Mouse (Mus musculus) urinary bladder, adult 2 months (tissue): ENCODE data around the gene Gmpr2. TPM values are rescaled to one million over a fixed set of nuclear protein-coding genes. Genes with fewer than 3 reads are reported as not detected.

Experiments
- DNase-seq: peaks from one replicate; pipeline ENCODE4 v3.0.0; 2022; ENCODE audit warnings: low spot score
- polyA plus RNA-seq: library from polyadenylated mRNA; depleted of rRNA; stranded (reverse); fragments of >200 nt; gene quantifications from 2 replicates; pipeline ENCODE4 v1.2.3, GENCODE M21; 2012; rRNA removed

Gene Gmpr2
- 28.1 and 32.9 TPM in 2 replicates for polyA plus RNA-seq

DNA sequence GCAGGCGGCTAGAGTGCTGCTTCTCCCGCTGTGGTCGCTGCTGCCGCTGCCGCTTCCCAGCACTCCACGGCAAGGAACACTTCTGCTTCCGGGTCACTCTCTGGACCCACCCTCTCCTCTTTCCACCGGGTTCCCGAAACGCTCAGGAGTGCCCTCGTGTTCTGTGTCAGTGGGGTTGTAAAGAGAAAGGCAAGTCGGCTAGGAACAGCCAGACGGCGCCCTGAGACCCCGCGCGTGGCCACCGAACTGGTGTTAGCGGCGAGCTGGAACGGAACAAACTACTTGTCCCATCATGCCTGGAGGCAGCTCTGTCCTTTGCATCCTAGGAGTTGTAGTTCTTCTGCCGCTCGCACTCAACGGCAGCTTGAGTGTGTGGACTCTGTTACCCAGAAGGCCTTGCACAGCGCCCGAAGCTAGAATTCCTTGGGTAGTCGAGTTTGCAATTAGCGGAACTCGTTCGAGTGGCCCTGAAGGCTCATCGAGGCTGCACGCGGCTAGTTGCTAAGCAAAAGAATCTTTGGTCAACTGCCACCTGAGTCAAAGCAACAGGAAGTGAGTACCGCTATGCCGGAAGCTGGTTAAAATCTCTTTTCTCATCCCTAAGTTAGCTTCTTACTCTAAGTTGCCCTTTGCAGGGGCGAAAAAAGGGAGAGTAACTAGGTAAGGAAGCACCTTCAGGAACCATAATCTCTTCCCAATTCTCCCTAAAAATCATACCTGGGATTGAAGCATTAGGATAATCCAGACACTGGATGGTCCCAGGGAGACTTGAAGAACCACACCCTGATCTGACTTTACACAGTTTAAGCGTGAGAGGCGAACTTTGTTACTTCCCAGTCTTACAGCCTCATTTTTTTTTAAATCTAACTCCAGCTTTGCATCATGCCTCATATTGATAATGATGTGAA is at the start of gene Gmpr2, which contains the start of gene Nedd8:
Gene Gmpr2 (plus strand): TSS at position 109 of the 908 bp plus-strand sequence.
Gene Nedd8 (minus strand): TSS at position 292 of the 908 bp plus-strand sequence.
- DNase-seq, result peak; percentile 90

GRCm38 (mm10) chr14:55628077-55628827 is 43.5 kb upstream of the Gmpr2 start:
- DNase-seq, result no peak

DNA sequence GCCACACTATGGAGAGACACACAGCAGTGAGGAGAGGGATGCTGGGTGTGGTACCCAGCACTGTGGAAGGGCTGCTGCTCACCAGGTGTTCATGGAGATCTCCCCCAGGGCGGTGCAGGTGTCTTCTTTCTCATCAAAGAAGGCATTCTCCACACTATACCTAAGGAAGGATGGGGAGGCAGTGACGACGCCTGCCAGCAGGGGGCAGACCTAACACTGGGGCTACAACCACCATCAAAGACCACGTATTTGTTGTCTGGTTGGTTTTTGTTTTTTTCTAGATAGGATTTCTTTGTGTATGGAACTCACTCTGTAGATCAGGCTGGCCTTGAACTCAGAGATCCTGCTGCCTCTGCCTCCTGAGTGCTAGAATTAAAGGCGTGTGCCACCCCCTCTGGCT is 42.4 kb upstream of the Gmpr2 start:
- no peak for DNase-seq

GRCm38 (mm10) chr14:55634874-55635522 is 36.7 kb upstream of the Gmpr2 start:
- DNase-seq, result no peak

GRCm38 (mm10) chr14:55635523-55636007 is 36.2 kb upstream of the Gmpr2 start, which contains the start of gene Ipo4:
TSS of gene Ipo4 (minus strand) at chr14:55635957.
- peak; percentile 60 for DNase-seq

DNA sequence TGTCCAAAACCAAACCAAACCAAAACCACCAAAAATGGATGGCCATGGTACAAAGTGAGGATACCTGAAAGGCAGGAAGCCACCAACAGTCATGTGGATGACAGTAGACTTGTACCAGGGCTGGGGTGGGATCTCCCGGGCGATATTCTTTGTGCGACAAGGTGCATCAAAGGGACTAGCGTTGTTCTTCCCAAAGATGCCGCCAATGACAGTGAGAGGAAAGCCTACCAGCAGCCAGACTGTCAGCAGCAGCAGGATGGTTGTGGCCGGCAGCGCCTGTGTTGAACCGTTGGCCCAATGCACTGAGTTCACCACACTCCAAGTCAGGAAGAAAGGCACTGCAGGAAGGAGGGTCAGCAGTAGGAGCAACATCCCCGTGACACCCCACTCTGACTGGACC is 33.9 kb upstream of the Gmpr2 start, which contains the start of gene Gm49378:
Gene Gm49378 (minus strand): TSS at position 101 of the 400 bp plus-strand sequence.
- DNase-seq, result no peak

- no peak for DNase-seq
Observed at GRCm38 (mm10) chr14:55640816-55641215, 30.9 kb upstream of the Gmpr2 start.

- DNase-seq, result no peak
Observed at GRCm38 (mm10) chr14:55641291-55641690, 30.4 kb upstream of the Gmpr2 start.

- DNase-seq, result no peak
Observed at GRCm38 (mm10) chr14:55642679-55643059, 29.1 kb upstream of the Gmpr2 start.

DNA sequence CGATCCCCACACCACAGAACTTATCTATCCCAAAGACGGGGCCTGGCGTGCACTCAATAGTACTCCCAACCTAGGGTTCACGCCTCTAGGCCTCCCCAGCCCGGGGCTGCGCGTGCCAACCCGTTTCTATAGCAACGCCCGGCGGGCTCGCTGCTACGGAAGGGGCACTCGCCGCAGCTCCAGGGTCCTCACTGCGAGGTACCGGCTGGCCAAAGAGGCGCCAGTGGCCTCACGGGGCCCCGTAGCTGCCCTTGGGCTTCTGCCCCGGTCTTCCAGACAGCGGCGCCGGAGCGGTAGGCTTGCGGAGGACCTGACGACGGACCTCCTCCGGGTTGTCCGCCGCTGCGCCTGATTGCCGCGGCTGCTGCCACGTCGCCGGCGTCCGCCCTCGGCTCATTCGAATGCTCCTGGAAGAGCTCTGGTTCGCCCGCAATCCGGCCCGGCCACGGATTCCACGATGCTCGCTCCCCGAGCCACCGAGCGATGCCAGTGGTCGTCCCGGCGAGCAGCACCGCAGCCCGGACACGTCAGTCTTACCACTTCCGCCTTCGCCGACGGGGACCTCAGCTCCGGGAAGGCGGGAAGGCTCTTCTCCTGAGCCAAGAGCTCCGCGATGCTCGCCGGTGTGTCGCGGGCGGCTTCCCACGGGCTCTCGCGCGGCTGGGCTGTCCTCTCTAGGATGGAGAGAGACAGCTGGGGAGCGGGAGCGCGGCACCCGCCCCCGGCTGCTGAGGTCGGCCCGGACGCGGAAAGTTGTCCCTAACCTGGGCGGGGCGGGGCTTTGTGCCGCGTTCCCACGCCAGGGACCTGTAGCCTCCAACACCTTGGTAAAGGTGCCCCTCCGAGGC is 28.5 kb upstream of the Gmpr2 start, which contains the start of gene Tm9sf1:
Gene Tm9sf1 (minus strand): TSS at position 747 of the 848 bp plus-strand sequence.
- DNase-seq, result peak; percentile 96

- no peak for DNase-seq
Observed at GRCm38 (mm10) chr14:55644261-55644888, 27.4 kb upstream of the Gmpr2 start.

GRCm38 (mm10) chr14:55649884-55650283 is 21.9 kb upstream of the Gmpr2 start, which contains the start of gene Tssk4:
TSS of gene Tssk4 (plus strand) at chr14:55650184.
- DNase-seq, result no peak

DNA sequence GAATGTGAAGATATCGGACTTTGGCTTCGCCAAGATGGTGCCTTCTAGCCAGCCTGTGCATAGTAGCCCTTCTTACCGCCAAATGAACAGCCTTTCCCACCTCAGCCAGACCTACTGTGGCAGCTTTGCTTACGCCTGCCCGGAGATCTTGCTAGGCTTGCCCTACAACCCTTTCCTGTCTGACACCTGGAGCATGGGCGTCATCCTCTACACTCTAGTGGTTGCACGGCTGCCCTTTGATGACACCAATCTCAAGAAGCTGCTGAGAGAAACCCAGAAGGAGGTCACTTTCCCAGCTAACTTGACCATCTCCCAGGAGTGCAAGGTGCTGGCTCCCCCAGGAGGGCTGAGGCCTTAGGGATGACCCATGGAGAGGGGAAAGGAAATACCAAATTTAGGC is 20.2 kb upstream of the Gmpr2 start:
- no peak for DNase-seq

GRCm38 (mm10) chr14:55656935-55657334 is 14.8 kb upstream of the Gmpr2 start:
- DNase-seq, result no peak

DNA sequence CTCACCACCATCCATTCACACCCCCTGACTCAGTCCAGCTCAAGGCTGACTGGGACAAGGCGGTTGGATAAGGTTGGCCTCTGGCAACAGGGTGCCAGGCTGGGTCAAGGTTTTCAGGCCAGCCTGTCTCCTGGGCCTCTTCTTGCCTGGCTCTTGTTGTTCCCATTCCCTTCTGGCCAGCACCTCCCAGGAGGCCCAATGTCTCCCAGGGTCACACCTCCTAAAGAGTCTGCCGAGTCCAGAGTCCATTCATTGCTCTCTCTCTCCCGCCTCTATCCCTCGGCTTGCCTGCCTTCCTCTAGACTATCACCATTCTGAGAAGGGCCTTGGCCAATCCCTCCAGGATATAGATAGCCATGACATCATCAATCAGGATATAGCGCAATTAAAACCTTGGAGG is 13.7 kb upstream of the Gmpr2 start:
- no peak for DNase-seq

DNA sequence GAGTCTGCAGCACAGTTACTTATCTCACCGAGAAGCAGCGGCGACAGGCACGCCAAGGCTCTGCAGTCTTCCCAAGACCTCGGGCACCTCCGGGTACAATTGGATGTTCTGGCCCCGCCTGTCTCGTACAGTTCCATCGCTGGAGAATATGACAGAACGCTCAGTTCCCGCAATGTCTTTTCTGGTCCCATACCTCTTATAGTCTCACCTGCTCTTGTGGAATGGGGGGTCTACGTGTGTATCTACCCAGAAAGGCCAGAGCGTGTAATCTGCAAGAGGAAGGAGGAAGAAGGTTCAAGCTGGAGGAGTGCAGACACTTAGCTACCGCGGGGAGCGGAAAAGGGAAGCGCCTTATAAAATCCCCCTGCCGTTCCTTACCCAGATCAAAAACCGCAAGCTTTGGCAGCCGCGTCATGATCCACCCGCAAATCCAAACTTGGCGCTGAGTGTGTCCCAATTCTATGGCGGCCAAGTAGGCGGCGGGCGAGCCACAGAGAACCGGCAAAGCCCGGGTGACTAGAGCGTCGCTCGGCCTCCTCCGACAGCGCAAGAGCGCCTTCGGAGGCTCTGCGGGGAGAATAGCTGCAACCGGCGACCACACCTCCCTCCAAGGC is 11.7 kb upstream of the Gmpr2 start, which contains the start of gene Mdp1:
Gene Mdp1 (minus strand): TSS at position 549 of the 614 bp plus-strand sequence.
- DNase-seq, result peak; percentile 63

GRCm38 (mm10) chr14:55660636-55661035 is 11.1 kb upstream of the Gmpr2 start:
- DNase-seq, result no peak

DNA sequence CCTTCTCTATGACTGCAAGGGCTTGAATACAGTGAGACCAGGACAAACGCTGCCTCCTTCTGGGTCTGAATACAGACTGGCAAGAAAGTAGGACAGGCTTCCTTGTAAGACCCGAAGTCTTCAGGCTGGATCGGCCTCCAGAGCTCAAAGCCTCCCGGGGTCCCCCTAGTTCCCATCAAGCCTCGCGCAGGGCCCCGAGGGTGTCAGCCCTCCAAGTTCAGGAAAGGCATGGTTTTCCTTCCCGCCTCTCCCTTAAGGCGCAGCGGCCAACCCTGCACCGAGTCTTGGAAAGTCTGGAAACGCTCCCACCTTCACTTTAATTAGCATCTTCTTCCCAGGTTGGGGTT is 282 bp upstream of the Gmpr2 start:
- no peak for DNase-seq

GRCm38 (mm10) chr14:55672741-55673060 is 960 bp downstream of the Gmpr2 start:
- no peak for DNase-seq

- DNase-seq, result no peak
Observed at GRCm38 (mm10) chr14:55677615-55678014, 5.9 kb downstream of the Gmpr2 start.
